Mouse (Mus musculus) cortical plate, adult 2 months (tissue): ENCODE results near the gene Spata7.

Experiments used
- CTCF ChIP-seq: fragments of 200-500 bp; IDR thresholded peaks from 2 replicates; pipeline ENCODE4 v1.5.1; 2011; ENCODE audit warnings: mild to moderate bottlenecking, control low read depth, low read length; ENCODE audit not compliant: insufficient read depth; ENCODE audit errors: extremely low read depth
- POLR2A ChIP-seq: fragments of 200-500 bp; IDR thresholded peaks from 2 replicates; pipeline ENCODE4 v1.6.1; 2011; ENCODE audit warnings: mild to moderate bottlenecking, low read length, control low read depth; ENCODE audit not compliant: insufficient read depth; ENCODE audit errors: extremely low read depth

GRCm38 (mm10) chr12:98690230-98690629, 62.3 kb downstream of the Spata7 start:
- no peak for TF ChIP-seq CTCF
- no peak for TF ChIP-seq POLR2A
